Mouse (Mus musculus) thymus, postnatal 14 days (tissue): ENCODE results near the gene 1700025C18Rik.

Source experiments
- DNase-seq: peaks from one replicate; pipeline ENCODE4 v3.0.0; 2021

Gene 1700025C18Rik

DNA sequence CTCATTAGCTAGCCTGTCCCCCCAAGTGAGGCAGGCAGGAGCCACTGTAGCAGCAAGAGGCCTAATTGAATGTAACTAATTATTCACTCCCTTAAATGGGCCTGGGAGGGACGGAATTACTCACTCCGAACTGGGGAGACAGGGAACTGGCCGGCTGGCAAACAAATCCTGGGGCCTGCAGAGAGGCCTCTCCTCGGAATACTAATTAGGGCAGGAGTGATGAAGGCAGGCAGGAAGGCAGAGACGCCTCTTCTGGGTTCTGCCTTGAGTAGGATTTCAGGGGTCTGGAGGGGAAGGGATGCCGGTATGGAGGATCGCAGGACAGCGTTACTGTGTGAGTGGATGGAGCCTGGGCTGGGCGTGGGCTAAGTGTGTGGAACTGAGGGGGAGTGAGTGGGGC, 13.5 kb downstream of the 1700025C18Rik start:
- no peak for DNase-seq

GRCm38 (mm10) chr2:165074937-165075336, 15.6 kb downstream of the 1700025C18Rik start:
- DNase-seq, result peak; percentile 70

DNA sequence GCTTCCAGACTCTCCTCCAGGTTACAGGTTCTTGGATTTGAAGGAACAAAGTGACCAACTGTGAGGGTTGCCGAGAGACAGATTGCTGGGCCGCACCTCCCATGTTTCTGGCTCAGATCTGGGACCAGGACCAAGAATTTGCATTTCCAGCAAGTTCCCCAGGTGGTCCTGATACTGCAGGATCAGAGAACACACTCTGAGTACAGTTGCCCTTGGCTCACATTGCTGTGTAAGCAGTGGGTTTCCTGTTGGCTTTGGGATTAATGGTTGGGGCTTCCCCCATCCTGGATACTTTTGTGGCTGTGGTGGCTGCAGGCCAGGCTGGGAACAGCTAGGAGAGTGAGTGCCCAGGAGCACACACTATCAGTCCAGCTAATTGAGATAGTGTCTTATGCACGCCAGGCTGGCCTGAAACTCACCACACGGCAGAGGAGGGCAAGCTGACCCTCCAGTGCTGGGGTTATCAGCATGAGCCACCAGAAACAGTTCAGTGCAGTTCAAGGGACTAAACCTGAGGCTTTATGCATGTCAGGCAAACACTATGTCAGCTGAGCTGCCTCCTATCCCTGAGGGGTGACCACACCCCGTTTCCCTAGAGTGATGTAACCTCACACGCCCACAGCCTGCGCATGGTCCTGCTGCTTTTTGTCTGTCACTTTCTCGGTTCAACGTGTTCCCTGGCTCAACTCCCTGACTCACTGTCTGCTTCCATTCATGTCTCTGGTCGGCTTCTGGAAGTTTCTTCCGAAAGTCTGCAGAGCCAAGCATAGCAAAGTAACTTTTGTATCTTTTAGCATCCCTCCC, 16.3 kb downstream of the 1700025C18Rik start:
- no peak for DNase-seq

DNA sequence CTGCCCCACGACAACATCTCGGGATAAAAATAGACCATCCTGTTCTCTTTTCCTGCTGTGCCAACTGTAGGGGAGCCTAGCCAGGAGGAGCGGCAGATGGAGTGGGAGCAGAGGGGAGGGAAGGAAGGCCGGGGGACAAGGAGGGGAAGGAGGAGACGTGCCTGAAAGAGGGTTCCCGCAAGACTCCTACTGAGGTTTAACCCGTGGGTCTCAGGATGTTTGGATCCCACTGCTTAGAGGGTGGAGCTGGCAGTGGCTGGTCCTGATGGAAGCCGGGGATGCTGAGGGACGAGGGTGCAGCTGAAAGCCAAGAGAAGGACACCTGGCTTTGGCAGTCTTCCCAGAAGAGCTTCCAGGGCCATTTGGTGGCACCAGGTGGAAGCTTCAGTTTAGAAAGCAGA, 17.2 kb downstream of the 1700025C18Rik start:
- DNase-seq, result no peak

DNA sequence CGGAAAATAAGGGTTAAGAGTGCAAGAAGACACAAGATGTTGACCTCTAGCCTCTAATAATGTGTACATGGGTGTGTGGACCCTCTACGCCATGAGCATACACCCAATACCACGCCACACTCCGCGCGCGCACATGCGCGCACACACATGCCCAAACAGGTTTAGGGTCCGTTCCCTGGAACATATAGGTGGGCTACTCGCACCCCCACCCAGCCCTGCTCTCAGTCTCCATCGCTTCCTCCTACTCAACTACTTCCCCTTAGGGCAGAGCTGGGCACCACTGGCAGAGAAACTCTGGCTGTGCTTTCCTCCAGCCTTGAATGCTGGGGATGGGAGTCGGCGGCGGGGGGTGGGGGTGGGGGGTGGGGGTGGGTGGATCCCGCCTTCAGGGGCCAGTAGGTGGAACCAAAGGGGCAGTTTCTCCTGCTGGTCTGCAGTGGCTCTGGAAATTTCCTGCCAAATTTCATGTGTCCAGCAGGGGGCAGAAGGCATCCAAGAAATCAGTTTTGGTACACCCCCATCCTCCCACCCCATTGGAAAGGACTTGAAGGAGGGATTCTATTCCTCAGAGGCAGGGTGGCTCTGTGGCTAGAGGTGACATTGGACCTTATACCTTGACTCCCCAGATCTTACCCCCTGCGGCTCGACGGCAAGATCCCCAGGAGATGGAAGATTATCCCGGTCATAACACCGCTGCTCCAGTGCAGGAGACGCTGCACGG, 20.3 kb downstream of the 1700025C18Rik start:
- DNase-seq, result peak; percentile 34

DNA sequence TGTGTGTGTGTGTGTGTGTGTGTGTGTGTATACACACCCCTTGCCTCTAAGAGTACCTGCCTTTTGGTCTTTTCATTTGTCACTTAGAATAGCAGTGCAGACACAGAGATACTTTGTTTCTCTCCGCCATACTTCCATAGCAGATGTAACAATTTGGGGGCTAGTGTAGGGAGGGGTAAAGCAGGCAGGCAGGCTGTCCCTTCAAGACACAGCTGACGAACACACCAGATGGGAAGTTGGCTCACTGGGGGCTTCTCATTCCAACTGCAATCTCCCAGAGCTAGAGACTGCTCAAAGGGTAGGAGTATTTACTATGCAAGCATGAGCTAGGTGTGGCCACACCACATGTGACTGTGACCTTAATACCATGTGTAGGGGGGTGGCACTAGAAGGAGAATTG, 21.7 kb downstream of the 1700025C18Rik start:
- DNase-seq, result no peak

- DNase-seq, result no peak
These were observed 26.1 kb downstream of the 1700025C18Rik start for GRCm38 (mm10) chr2:165064489-165064888.

- no peak for DNase-seq
These were observed 28.7 kb downstream of the 1700025C18Rik start for GRCm38 (mm10) chr2:165061638-165062433.

- no peak for DNase-seq
These were observed 30.6 kb downstream of the 1700025C18Rik start for GRCm38 (mm10) chr2:165059961-165060360.

GRCm38 (mm10) chr2:165056377-165057085, 34.0 kb downstream of the 1700025C18Rik start:
- no peak for DNase-seq

DNA sequence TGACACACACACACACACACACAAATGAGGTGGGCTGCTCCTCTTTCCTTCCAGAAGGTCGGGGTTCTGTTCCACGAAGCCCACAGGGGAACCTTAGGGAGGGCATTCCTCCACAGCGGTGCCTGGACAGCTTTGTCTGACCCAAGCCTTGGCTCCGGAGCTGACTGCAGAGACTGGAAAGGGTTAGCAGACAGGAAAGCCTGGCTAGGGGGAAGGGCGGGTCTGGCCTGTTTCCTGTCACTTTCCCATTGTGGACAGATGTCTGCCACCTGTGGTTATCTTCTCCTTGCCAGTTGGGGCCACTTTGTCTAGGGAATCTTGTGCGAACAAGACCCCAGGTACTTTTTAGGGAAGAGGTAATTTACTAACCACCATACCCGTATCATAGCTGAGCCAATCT, 34.6 kb downstream of the 1700025C18Rik start:
- no peak for DNase-seq

DNA sequence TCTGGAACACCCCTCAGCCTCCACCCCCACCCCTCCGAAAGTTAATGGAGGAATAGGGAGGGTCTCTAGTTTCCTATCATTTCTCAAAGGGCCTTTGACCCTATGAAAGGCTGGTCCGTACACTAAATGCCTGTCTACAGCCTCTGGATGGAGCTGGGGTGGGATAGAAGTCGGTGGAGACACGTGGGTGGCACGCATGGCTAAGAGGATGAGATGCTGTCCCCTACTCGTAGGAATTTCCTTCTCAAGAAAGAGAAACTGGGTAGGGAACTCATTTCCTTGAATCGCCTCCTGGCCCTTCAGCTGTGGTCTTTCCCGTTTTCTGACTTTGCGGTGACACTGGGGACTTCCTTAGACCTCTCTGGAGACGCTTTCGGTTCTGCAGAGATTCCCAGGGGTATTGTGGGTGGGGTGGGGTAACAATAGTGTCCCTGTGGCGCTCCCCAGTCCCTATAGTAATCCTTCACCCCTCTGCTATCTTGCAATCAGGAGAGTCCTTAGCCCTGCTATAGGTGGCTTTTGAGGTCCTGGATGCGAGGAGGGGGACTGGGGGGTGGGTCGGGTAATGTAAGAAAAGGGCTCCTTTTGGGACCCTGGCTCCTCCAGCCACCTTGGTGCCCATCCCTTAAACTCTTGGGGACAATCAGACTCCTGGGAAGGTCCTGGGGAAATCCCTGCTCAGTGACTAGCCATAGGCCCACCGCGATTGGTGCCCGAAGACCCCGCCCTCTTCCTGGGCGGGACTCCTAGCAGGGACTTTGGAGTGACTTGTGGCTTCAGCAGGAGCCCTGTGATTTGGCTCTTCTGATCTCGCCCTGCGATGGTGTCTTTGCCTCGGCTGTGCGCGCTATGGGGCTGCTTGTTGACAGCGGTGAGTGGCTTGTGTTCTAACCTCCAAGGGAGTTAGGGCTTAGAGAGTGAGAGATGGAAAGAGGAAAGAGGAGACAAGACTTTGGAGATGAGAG, 35.4 kb downstream of the 1700025C18Rik start, which contains the start of gene Cd40:
Cd40 (plus strand) TSS at position 740 of the 965 bp plus-strand sequence.
- DNase-seq, result peak; percentile 29

DNA sequence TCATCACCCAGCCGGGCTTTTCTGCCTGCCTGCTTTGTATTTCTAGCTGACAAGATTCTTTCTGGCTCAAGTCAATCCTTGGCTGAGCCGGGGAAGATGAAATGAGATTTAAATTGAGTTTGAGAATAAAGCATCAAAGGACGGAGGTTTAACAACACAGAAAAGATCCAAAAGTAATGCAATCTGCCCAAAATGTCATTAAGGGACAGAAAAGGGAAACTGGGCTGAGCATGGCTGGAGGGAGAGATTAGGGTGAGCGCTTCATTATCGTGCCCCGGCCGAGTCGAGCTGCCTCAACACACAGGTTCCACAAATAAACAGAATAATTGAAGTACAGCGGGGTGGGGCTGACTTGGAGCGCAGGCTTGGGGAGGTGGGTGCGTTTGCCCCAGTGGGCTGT, 39.0 kb downstream of the 1700025C18Rik start:
- DNase-seq, result no peak

DNA sequence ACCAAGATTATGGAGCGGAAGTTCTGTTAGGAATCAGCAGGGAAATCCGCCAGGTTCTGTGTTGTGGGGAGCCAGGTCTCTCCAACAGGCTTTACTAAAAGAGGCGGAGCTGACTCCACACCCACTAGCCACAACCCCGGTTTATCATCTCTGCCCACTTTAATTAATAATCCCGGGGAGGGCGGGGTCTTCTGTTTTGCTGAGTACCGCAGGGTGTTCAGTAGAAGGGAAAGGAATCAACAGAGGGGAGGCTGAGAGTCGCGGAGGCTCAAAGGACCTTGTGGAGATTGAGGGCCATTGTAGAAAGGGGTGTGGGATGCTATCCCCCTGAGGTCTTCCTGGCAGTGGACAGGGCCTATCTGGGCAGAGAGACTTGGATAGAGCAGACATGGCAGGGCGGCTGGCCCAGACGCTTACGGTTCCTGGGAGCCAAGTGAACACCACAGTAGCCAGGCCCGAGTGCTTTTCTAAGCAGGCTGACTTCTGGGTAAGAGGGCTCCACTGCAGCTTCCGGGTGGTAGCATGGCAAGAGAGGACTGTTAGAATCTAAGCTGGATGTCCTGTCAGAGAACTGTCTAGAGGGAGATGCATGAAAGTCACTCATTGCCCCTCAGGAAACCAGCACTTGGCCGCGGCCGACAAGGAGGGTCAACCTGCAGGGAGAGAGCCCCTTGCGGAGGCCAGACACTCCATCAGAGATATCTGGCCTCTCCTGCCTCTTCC, 39.6 kb downstream of the 1700025C18Rik start:
- no peak for DNase-seq

DNA sequence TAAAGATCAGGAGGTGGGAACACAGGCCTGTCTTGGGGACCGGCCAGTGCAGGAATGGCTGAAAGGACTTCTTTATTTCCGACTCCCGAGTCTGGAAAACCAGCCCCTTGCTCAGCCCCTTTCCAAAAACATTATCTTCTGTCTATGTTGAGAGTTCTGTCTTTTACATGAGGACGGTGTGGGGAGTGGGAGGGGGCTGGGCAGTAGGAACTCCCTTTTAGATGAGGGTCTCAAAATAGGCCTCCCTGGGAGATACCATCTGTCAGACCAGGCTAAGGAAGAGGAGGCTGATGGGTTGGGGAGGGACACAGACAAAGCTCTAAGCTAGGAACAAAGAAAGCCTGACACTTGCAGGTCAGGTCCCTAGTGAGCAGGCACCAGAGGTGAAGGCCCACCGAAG, 41.5 kb downstream of the 1700025C18Rik start:
- no peak for DNase-seq

GRCm38 (mm10) chr2:165043729-165044128, 46.8 kb downstream of the 1700025C18Rik start:
- no peak for DNase-seq

DNA sequence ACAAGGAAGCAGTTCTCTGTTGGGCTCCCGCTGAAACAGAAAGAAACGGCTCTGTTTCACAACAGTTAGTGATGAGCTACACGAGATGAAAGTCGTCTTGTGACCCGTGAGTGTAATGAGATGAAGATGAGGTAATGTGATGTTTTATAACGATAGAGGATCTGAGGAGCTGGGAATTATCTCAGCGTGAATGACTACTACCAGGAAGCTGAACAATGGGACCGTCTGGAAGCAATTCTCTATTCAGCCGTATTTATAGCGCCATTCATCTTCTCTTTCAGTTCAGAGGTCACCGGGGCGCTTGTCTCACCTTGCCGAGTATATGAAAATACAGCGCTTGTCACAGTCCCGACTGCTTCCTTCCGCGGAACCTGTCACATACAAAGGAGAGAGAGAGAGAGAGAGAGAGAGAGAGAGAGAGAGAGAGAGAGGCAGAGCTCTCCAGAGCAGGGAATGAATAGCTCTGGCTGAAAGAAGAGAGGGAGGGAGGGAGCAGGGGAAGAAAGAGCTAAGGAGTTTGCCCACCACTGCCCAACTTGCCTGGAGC, 47.4 kb downstream of the 1700025C18Rik start:
- DNase-seq, result no peak

DNA sequence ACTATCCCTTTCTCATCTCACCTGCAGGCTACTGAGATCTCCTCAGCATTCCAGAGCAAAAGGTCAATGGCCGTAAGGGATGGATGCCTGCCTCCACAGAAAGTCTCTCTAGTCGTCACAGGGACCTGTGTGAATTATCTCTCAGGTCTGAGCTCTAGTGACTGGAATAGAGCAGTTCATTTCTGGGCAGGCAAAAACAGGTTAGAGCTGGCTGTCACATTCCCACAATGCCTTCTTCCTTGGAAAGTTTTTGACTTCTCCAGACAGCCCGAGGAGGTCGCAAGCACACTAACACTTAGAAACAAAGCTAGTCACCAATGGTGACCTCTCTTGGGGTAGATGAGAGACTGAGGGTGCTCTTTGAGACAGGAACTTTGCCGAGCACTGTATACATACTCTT, 48.4 kb downstream of the 1700025C18Rik start:
- no peak for DNase-seq

- no peak for DNase-seq
These were observed 53.1 kb downstream of the 1700025C18Rik start for GRCm38 (mm10) chr2:165037415-165037814.

- DNase-seq, result no peak
These were observed 55.5 kb downstream of the 1700025C18Rik start for GRCm38 (mm10) chr2:165035058-165035431.
